Mouse (Mus musculus) thymus, adult 18-20 months (tissue): ENCODE measurements around the gene Il17c.
A peak's percentile ranks its signal among the peaks of the same experiment; 100 is the strongest.

Source experiments
- DNase-seq, 2 experiments: peaks; one replicate each; pipeline ENCODE4 v3.0.0; 2022; ENCODE audit warnings: mixed read lengths in 2 of 2

Il17c gene

DNA sequence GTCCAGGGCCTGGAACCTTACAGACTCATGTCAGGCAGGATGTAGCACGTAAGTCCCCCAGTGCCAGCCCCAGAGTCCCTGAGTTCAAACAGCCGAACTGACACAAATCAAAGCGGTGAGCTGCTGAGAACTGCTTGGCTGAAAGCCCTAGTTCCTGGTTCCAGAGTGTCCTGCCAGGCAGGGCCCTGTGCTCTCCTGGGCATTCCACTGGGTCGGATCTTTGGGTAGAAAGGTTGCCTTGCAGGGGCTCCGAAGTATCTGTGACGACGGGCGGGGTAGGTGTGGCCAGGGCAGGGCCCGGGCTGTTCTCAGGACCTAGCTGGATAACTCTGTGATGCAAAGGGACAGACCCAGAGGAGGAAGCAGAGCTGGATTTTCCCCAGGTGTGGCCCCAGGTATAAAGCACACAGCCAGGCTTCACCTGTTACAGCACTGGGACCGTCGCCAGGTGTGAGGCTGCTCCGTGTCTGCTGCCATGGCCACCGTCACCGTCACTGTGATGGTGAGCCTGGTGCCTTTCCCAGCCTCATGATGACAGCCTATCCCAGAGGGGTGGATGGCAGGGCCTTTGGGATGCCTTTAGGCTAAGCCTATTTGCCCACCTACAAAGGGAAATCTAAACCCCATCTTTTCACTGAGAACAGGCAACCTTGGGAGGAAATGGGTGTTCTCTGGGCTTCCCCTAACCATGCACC, at the start of gene Il17c:
TSS of gene Il17c (plus strand) at position 645 of the 695 bp plus-strand sequence.
- no peak for DNase-seq

DNA sequence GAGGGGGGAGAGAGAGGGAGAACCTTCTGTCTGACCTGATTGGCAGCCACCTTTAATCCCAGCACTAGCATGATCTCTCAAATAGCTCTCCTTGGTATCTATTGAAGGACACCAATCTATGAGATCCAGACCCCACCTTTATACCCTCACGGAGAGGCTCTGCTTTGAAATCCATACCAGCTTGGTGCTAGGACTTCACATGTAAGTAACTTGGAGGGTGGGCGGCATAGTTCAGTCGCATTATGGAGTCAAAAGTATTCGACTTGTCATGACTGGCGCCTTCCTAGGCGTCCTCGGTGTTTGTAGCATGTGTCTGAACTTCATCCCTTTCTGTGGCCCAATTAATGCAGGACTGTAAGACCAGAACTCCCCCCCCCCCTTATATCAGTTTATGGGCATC, 46.5 kb upstream of the Il17c start:
- no peak for DNase-seq

DNA sequence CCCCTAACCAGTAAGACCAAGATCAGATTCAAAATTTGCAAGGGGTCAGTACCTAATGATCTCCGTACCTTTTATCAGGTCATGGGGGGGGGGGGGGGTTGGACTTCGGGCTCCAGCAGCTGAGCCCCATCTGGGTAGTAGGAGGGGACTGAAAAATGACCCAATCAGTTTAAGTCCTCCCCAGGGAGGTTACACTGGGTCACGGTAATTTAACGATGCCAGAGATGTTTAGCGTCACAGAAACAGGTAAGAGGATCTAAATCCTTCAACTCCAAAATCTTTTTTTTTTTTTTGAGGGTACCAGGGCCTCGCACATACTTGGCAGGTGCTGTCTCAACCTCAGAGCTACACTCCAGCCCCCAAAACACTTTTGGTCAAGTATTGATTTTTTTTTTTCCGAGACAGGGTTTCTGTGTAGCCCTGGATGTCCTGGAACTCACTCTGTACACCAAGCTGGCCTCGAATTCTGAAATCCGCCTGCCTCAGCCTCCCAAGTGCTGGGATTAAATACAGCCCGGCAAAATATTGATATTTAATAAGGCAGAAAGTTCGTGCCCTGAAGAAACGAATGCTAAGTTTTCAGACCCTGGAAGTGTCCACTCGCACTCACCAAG, 46.0 kb upstream of the Il17c start:
- DNase-seq, result no peak

DNA sequence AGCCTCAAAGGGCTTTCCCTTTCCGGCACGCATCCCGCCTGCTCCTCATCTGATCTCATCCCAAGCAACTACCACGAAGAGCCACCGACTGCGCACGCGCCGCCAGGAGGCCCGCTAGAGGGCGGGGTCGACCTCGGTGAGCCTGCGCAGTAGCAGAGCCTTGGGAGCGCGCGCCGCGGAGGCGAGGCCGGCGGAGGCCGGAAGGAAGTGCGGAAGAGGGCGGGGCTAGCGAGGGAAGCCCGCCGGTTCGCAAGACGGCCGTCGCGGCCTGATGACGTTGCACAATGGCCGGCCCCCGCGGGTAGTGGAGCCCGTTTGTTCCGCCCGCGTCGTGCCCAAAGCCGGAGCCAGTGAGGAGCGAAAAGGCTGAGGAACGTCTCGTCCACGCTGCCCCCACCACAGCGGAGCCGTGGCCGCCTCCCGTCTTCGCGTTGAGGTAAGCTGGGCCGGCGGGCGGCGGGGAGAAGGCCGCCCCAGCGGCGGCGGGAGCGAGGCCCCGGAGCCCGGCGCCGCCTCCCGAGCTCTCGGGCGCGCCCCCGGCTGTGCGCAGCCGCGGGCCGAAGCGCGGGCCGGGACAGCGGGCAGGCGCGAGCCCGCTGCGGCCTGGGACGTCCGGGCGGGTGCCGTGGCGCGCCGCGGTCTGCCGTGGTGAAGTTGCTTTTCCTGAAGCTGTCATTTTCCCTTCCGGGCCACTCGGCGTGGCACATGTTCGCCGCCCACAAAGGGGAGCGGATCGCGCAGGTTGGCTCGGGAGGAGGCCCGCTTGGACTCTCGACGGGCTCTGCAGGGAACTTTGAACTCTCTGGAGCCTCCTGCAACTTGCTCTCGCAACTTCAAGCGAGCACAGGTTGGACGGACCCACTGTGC, 45.2 kb upstream of the Il17c start, which contains the start of gene Zc3h18:
TSS of gene Zc3h18 (plus strand) at position 245 of the 867 bp plus-strand sequence.
- DNase-seq, result peak; percentile 97 to 99

- DNase-seq, result no peak
Observed at GRCm38 (mm10) chr8:122383039-122383438, 38.8 kb upstream of the Il17c start.

GRCm38 (mm10) chr8:122389357-122389756, 32.5 kb upstream of the Il17c start:
- DNase-seq, result no peak

DNA sequence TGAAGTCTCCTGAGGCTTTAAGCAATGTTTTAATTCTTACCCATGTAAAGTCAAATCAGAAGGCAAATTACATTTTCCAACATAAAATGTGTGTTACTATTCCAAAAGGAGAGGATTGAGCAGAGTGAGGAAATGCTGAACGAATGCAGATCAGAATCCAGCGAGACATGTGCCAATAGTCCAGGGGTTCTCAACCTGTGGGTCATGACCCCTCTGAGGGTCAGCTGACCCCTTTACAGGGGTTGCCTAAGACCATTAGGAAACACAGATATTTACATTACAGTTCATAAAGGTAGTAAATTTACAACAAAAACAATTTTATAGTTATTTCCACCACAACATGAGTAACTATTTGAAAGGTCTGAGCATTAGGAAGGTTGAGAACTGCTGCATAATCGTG, 31.1 kb upstream of the Il17c start:
- DNase-seq, result no peak

GRCm38 (mm10) chr8:122393717-122394116, 28.1 kb upstream of the Il17c start:
- no peak for DNase-seq

DNA sequence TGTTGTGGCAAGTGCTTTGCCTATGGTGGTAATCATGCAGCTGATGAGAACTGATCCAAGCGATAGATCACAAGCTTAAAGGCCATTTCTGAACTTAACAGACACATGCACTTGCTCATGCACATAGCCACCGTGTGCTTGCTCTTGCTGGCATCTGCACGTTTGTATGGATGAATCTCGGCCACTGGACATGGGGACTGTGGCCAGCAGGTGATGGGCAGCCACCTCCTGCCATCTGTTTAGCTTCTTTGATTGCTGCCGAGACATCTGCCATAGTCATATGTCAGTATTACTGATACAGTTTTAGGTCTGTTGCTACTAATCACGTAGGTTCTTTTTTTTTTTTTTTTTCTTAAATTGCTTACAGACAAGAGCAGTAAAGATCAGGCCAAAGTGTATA, 26.5 kb upstream of the Il17c start:
- no peak for DNase-seq

DNA sequence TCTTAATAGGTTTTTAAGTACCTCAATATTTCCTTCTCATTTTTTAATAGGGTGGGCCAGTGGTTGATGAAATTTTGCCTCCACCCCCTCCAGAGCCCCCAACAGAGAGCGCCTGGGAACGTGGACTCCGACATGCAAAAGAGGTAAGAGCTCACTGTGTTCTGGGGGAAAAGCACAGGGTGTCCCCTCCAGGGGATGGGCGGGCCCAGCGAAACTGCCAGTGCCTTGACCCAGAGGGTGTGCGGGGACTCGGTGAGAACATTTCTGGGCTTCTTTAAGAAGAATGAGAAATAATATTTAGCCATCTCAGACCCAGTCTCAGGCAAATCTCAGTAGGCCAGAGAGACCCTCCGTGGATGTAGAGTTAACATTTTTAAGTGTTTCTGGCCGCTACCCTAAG, 23.6 kb upstream of the Il17c start:
- DNase-seq, result no peak

DNA sequence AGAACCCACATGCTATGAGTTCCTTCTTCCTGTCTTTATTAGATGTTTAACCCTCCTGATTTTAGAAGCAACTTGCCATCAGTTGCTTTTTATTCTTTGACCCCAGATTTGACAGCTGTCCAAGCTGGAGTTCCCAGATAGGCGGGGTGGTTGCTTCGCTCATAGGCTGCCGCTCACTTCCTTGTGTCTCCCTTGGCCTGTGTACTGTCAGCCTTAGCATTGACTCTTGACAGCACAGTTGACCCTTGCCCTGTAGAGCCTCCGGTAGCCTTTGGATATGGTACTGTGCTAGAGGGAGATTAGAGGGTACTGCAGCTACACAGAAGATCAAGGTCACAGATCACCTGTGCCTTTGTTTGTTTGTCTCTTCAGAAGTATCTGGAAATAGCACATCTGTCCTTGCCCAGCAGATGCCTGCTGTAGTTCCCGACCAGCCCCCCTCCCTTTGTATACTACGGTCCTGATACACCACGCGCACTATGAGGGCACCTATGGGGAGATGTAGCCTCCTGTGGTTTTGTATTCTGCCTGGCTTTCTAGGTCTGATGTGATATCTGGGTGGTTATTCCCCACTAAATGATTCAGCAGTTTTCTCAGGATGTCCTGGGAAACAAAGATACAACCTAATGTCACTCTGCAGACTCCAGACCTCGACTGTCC, 16.5 kb upstream of the Il17c start:
- no peak for DNase-seq

DNA sequence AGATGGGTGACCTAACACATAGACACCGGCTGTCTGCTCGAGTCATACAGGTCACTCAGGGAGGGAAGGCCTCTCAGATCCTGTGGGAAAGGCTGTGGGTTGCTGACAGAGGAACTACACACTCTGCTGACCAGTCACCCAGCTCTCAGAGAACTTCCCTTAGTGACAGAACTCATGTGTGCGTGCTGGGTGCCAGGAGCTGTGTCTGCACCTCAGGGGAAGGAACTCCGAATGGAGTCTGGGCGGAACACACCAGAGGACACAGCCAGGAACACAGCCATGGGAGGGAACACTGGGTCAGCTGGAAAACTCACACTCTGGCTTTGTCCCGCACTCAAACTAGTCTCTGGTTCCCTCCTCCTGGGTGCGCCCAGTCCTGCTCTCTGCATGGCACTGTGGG, 14.1 kb upstream of the Il17c start:
- no peak for DNase-seq

DNA sequence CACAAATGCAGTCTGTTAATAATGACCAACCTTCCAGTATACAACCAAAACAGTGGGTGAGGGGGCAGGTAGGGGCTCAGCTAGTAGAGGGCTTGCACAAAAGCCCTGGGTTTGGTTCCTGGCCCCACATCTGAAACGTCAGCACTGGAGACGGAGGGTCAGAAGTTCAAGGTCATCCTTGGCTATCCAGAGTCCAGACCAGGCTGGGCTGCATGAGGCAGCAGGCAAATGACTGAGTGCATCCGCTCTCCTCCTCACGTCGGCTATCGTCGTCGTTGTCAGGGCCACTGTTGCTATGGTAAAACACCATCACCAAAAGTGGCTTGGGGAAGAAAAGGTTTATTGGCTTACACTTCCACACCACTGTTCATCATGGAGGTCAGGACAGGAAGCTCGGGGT, 7.5 kb upstream of the Il17c start:
- DNase-seq, result no peak

- DNase-seq, result no peak
Observed at GRCm38 (mm10) chr8:122415554-122415953, 6.3 kb upstream of the Il17c start.

DNA sequence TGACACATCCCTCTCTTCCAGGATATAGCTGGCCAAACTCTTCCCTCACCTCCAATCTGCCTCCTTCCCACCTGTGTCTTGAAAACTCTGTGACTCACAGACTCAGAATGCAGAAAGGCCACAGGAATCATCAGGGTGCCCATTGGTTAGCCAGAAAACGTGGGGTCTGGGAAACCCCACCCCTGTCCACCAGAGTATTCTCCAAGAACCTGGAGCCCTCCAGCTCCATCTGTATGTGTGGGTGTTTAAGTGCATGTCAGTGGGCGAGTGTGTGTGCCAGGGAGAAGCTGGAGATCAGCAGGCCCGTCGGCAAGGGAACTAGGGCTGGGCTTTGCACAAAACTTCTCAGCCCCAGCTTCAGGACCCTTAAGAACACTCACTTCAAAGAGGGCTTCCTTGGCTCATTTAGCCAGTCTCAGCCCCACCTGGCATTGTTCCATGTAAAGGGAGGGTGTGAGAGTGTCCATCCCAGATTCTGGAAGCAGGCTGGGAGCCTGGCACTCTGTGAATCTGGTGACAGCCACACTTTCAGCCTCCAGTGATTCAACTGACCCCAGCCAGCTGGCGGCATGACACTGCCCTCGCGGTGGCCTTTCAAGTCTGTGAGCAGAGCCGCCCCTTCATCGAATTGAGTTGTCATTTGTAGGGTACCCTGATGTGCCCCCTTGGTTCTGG, 1.8 kb upstream of the Il17c start:
- DNase-seq, result no peak

DNA sequence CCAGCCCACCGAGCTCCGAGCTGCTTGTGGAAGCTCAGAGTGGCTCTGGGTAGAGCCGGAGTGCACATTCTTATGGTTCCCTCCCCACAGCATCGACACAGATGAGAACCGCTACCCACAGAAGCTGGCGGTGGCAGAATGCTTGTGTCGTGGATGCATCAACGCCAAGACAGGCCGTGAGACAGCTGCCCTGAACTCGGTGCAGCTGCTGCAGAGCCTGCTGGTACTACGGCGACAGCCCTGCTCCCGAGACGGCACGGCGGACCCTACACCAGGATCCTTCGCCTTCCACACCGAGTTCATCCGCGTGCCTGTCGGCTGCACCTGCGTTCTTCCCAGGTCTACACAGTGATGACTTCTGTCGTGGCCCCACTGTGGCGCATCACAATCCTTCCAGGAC, 1.4 kb downstream of the Il17c start:
- DNase-seq, result no peak

DNA sequence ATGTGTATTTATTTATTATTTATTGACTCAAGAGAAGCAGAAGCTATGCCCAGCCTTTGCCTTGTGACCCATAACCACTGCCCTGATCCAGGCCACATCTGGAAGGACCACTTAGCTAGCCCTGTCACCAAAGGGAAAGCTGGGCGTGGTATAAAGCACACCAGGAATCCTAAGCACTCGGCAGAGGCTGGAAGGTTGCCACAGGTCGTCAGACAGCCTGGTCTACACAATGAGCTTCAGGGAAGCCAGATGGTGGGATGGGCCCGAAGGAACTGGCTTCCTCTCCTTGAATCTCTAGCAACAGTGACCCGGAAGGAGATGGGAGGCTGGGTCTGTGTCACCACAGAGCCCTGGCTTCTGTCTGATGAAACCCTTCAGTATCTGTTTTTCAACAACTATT, 1.8 kb downstream of the Il17c start:
- DNase-seq, result no peak

- no peak for DNase-seq
Observed at GRCm38 (mm10) chr8:122426145-122426544, 4.3 kb downstream of the Il17c start.

GRCm38 (mm10) chr8:122427607-122428006, 5.8 kb downstream of the Il17c start:
- no peak for DNase-seq

DNA sequence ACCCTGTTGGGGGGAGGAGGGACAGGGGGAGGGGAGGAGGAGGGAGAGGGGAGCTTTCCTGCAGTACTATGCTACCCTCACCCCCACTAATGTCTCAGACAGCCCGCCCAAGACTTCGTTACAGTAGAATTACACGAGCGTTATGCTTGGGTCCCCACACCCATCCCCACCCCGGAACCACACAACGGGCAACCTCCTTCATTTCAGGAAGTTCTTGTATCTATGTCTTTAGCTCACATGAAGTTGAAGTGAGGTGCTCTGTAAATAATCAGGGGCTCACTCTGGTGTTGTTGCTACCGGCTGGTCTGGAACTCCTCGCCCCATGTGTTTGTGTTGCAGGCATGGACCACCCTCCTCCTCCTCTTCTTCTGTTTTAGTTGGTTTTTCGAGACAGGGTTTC, 6.3 kb downstream of the Il17c start:
- DNase-seq, result no peak

DNA sequence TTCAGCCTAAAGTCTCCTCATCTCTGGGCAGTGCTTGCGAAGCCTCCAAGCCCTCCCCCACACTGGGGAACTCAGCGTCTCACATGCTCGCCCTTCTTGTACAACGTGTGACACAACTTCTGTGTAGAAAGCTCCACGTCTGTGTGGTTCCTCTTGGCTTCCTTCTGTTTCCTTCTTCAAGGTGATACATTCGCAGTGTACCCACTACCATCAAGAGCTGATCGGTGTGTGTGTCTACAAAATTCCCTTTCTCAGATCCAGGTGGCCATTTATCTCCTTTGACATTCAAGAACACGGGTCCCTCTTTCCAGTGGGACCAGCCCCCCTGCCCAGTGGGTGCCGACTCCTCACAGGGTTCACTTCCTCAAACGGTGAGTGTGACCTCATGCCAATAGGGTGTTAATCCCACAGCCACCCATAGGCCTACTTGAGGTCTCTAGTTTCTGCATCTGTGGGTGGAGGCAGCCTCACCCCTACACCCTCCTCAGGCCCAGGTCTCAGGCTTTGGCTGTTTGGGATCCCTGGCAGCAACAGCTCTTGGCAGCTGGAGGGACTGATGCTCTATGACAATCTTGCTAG, 8.3 kb downstream of the Il17c start:
- no peak for DNase-seq

DNA sequence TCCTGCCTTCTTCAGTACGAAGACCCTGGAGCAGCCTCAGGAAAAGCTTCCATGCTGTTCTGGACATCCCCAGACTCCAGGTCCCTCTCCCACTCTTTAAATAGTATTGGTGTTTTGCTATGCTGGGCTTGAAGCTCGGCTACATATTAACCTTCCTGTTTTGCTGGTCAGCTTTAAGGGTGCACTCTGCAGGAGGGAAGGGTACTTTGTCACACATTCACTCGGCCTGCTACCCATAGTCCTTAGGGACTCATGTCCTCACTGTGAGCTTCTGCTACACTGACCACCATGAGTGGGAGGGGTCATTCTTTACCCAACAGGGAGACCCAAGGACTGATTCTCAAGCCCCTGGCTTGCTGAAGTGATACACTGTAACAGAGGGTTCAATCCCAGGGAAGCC, 8.8 kb downstream of the Il17c start:
- DNase-seq, result no peak
